Mouse (Mus musculus): ENCODE data around the gene Ank3. TPM values are rescaled to one million over a fixed set of nuclear protein-coding genes. Genes with fewer than 3 reads are reported as not detected.

Ank3 gene
- total and polyA plus RNA-seq, 3 experiments, result 3.2 to 6.7 TPM; not detected in 1

GRCm38 (mm10) chr10:70022596-70022995 is 624.0 kb downstream of the Ank3 start:
- DNase-seq (ENCODE audit: low read depth, low spot score), result no peak
- H3K36me3 ChIP-seq (ENCODE audit: control insufficient read depth in 1 of 2, insufficient read depth in 2 of 2, low read length in 2 of 2), result no peaks in the 10 kb centered on the region

GRCm38 (mm10) chr10:70023861-70024260 is 625.3 kb downstream of the Ank3 start:
- no peak for DNase-seq (ENCODE audit: low read depth, low spot score)
- Histone ChIP-seq H3K79me2 (ENCODE audit: control insufficient read depth, insufficient read depth, low read length, poor library complexity) (no peaks in the 10 kb centered on the region), H3K9me3 (replicated peaks; ENCODE audit: insufficient read depth, low read length) (no peaks in the 10 kb centered on the region), H3K36me3 (ENCODE audit: control insufficient read depth in 1 of 2, insufficient read depth in 2 of 2, low read length in 2 of 2) (no peaks in the 10 kb centered on the region), H3K27me3 (ENCODE audit: control insufficient read depth in 1 of 2, insufficient read depth in 2 of 2, low read length in 2 of 2) (no peaks in the 10 kb centered on the region), H3K4me3 (ENCODE audit: control insufficient read depth in 1 of 2, insufficient read depth in 1 of 2, low read depth in 2 of 2, low read length in 2 of 2) (no peak overlapping the region), H3K4me1 (ENCODE audit: control insufficient read depth in 1 of 2, insufficient read depth in 2 of 2, low read length in 2 of 2) (no peaks in the 10 kb centered on the region), H3K27ac (ENCODE audit: control insufficient read depth, low read depth, low read length) (no peak overlapping the region), H3K9ac (ENCODE audit: control insufficient read depth, low read depth, low read length, poor library complexity, severe bottlenecking) (no peak overlapping the region)
- no peak for TF ChIP-seq JUND (IDR thresholded peaks at IDR 0.05; ENCODE audit: low read depth, low read length)
- no peak for TF ChIP-seq CHD1 (IDR thresholded peaks at IDR 0.05; ENCODE audit: low read depth, low read length)
- TF ChIP-seq SMC3 (IDR thresholded peaks at IDR 0.05; ENCODE audit: low read depth, low read length), result no peak
- TF ChIP-seq GATA1 (IDR thresholded peaks at IDR 0.05; ENCODE audit: low read depth, low read length), result no peak
- no peak for TF ChIP-seq MXI1 (IDR thresholded peaks at IDR 0.05; ENCODE audit: low read depth, low read length)
- TF ChIP-seq MAFK (IDR thresholded peaks at IDR 0.05; ENCODE audit: borderline replicate concordance, low read depth, low read length), result no peak
- no peak for TF ChIP-seq USF1 (IDR thresholded peaks at IDR 0.05; ENCODE audit: low read depth, low read length)

More at GRCm38 (mm10) chr10:70022596-70022995, 624.0 kb downstream of the Ank3 start:
- no peak for TF ChIP-seq ETS1 (IDR thresholded peaks at IDR 0.05; ENCODE audit: low read depth, low read length)
- TF ChIP-seq MAX (IDR thresholded peaks at IDR 0.05; ENCODE audit: low read length), result no peak
- TF ChIP-seq E2F4 (IDR thresholded peaks at IDR 0.05; ENCODE audit: borderline replicate concordance, low read depth, low read length), result no peak
- TF ChIP-seq POLR2AphosphoS2 (IDR thresholded peaks at IDR 0.05; ENCODE audit: low read length), result no peak
- TF ChIP-seq GABPA (IDR thresholded peaks at IDR 0.05; ENCODE audit: low read depth, low read length), result no peak
- TF ChIP-seq TAL1 (IDR thresholded peaks at IDR 0.05; ENCODE audit: low read length), result no peak
- TF ChIP-seq ZNF384 (IDR thresholded peaks at IDR 0.05; ENCODE audit: low read depth, low read length), result no peak
- no peak for TF ChIP-seq MEF2A (IDR thresholded peaks at IDR 0.05; ENCODE audit: extremely low read depth, insufficient replicate concordance, low read depth, low read length, poor library complexity, severe bottlenecking)
- no peak for TF ChIP-seq KAT2A (conservative IDR thresholded peaks at IDR 0.05; ENCODE audit: low read depth, low read length)
- TF ChIP-seq MXI1 (IDR thresholded peaks at IDR 0.05; ENCODE audit: low read depth, low read length), result no peak
- no peak for TF ChIP-seq ZC3H11A (IDR thresholded peaks at IDR 0.05; ENCODE audit: low read depth, low read length)
- no peak for TF ChIP-seq CHD2 (IDR thresholded peaks at IDR 0.05; ENCODE audit: low read length)
- TF ChIP-seq GATA1 (IDR thresholded peaks at IDR 0.05; ENCODE audit: low read depth, low read length), result no peak
- Histone ChIP-seq H3K79me2 (ENCODE audit: control insufficient read depth, insufficient read depth, low read length, poor library complexity) (no peaks in the 10 kb centered on the region), H3K9me3 (replicated peaks; ENCODE audit: insufficient read depth, low read length) (no peaks in the 10 kb centered on the region), H3K4me3 (ENCODE audit: control insufficient read depth in 1 of 2, insufficient read depth in 1 of 2, low read depth in 2 of 2, low read length in 2 of 2) (no peak overlapping the region), H3K4me1 (ENCODE audit: control insufficient read depth in 1 of 2, insufficient read depth in 2 of 2, low read length in 2 of 2) (no peaks in the 10 kb centered on the region), H3K27ac (ENCODE audit: control insufficient read depth, low read depth, low read length) (no peak overlapping the region), H3K9ac (ENCODE audit: control insufficient read depth, low read depth, low read length, poor library complexity, severe bottlenecking) (no peak overlapping the region), H3K27me3 (ENCODE audit: control insufficient read depth in 1 of 2, insufficient read depth in 2 of 2, low read length in 2 of 2) (no peaks in the 10 kb centered on the region)

Data from MEL (cell line).